Mouse (Mus musculus): Measurements from ENCODE around the gene Rtkn. TPM values are rescaled to one million over a fixed set of nuclear protein-coding genes. Genes with fewer than 3 reads are reported as not detected.

The Rtkn gene
- polyA plus RNA-seq (2014; fragmentation: Nextera tagmentation; extraction: Ambion mirVana): 13.6 and 16.6 TPM in 2 replicates

DNA sequence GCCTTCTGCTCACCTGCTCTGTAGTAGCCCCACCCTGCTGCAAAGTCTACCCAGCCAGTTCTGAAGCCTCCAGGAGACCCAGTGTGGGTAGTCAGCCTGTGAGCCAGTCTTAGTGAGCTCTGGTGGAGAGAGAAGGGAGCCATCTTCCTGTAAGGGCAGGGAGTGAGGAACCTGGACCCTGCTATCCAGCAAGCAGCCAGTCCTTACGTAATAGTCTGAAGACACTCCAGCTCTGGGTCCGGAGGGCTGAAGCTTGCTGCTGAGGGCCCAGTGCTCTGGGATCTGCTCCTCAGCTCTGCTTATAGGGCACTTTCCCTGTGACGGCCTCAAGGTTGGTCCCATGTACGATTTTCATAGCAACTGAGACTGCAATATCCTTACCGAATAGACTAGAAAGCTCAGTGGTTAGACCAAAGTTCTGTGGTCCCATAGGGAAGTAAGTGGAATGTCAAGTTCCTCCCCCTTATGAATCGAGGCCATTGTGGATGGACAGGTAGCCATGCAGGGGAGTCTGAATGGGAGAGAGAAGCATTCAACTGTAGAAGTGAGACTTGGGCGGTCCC, at the start of gene Rtkn:
Rtkn (plus strand) TSS at position 513 of the 563 bp plus-strand sequence.
- Histone ChIP-seq H3K27me3 (ENCODE audit: control insufficient read depth, insufficient read depth, low read length) (peaks cover 7% of the 10 kb centered on the region), H3K9ac (ENCODE audit: low read length) (peak within 1 kb of the TSS; percentile 97), H3K4me2 (peak within 1 kb of the TSS; percentile 86), H3K36me3 (ENCODE audit: control insufficient read depth, insufficient read depth, low read length) (no peaks in the 10 kb centered on the region), H3K4me3 (ENCODE audit: low read depth, low read length) (peak within 1 kb of the TSS; percentile 26), H3K9me3 (ENCODE audit: control insufficient read depth, low read length) (no peaks in the 10 kb centered on the region), H3K27ac (ENCODE audit: low read depth, low read length) (peak within 1 kb of the TSS; percentile 99; the same call in 1 of the 2 replicates), H3K4me1 (ENCODE audit: control insufficient read depth, insufficient read depth, low read length) (peaks cover 36% of the 10 kb centered on the region)
- WGBS: 53% methylated on average over 7 of the region's 7 CpGs
- ATAC-seq (ENCODE audit: low FRiP score) (no peak), DNase-seq (ENCODE audit: low spot score, missing footprints) (no peak)

DNA sequence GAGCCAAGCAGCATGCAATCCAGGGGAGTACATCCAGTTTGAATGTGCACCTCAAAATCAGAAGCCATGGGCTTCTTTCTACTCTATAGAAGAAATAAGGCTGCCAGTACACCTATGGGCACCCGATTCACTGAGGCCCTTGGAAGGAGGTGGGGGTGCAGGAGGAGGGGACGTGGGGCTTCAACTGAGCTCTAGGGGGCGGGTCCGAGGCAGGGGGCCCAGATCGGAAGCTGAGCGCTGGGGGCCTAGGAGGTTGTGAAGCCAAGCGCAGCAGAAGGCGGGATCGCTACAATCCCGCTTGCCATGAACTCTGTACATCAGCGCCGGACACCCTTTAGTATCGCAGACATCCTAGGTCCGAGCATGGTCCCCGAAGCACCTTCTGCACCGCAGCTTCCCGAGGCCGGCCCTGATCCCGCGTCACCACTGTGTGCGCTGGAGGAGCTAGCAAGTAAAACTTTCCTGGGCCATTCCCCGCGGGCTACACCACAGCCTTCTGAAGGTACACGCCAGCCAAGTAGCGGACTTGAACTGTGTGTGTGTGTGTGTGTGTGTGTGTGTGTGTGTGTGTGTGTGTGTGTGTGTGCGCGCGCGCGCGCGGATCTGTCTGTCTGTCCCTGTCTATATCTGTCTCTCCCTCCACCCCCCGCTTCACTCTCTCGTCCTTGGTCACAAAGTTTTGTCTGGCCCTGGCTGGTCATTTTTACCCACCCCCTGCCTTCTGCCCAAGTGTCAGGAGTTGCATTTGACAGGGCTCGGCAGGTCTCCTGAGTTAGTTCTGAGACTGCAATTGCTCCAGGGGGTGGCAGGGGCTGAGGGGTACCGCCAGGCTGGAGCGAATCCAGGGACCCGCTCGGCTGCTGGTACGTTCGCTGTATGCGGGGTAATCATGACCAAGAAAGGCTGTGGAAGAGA, 48.9 kb upstream of the Rtkn start, which contains the start of gene Lbx2:
Lbx2 (plus strand) TSS at position 247 of the 915 bp plus-strand sequence.
- Histone ChIP-seq H3K27ac (ENCODE audit: low read depth, low read length) (no peak within 1 kb of the TSS), H3K4me1 (ENCODE audit: control insufficient read depth, insufficient read depth, low read length) (0 out of 2 replicates have a peak, but pooled peaks cover 3% of the 10 kb centered on the region), H3K36me3 (ENCODE audit: control insufficient read depth, insufficient read depth, low read length) (peaks cover 5% of the 10 kb centered on the region; the same call in 1 of the 2 replicates), H3K4me2 (peak within 1 kb of the TSS; percentile 20; the same call in 1 of the 2 replicates), H3K27me3 (ENCODE audit: control insufficient read depth, insufficient read depth, low read length) (peaks cover 69% of the 10 kb centered on the region), H3K9me3 (ENCODE audit: control insufficient read depth, low read length) (no peaks in the 10 kb centered on the region), H3K9ac (ENCODE audit: low read length) (no peak within 1 kb of the TSS), H3K4me3 (ENCODE audit: low read depth, low read length) (no peak within 1 kb of the TSS)
- no peak for ATAC-seq (ENCODE audit: low FRiP score)
- DNase-seq (ENCODE audit: low spot score, missing footprints): peak; percentile 92
- WGBS: 3% methylated on average over 42 of the region's 42 CpGs

DNA sequence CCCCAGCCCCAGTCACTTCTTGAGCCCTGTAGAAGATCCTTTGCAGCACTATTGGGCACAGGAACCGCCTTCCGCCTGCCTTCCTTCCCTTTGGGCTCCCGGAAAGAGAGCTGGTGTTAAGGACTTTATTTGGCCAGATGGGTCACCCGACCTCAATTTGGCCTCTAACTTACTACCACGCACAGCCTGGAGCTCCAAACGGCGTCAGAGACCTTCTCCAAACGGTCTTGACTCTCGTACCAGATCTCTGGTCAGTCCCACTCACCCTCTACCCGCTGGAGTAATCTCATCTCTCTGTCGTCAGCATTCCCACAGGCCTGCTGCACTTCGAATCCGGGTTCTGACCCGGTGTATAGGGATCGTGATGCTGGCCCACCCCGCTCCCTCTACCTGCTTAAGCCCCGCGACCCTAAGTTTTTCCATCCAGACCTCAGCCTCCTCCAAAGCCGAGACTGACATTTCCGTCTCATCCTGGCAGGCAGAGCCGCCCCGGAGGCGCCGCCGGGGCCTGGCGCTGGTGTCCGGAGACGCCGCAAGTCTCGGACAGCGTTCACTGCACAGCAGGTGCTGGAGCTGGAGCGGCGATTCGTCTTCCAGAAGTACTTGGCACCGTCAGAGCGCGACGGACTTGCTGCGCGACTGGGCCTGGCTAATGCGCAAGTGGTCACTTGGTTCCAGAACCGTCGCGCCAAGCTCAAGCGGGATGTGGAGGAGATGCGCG, 47.9 kb upstream of the Rtkn start:
- H3K27me3 ChIP-seq (ENCODE audit: control insufficient read depth, insufficient read depth, low read length): peaks cover 68% of the 10 kb centered on the region
- no peaks in the 10 kb centered on the region for H3K36me3 ChIP-seq (ENCODE audit: control insufficient read depth, insufficient read depth, low read length)
- peak; percentile 85 for DNase-seq (ENCODE audit: low spot score, missing footprints)
- peak overlapping the region; percentile 30 for H3K4me2 ChIP-seq
- ATAC-seq (ENCODE audit: low FRiP score): no peak
- no peaks in the 10 kb centered on the region for H3K9me3 ChIP-seq (ENCODE audit: control insufficient read depth, low read length)
- peak overlapping the region; percentile 11; the same call in 1 of the 2 replicates for H3K4me3 ChIP-seq (ENCODE audit: low read depth, low read length)
- H3K27ac ChIP-seq (ENCODE audit: low read depth, low read length): no peak overlapping the region
- under 1% methylated on average over 47 of the region's 47 CpGs for WGBS
- 0 out of 2 replicates have a peak, but pooled peaks cover 3% of the 10 kb centered on the region for H3K4me1 ChIP-seq (ENCODE audit: control insufficient read depth, insufficient read depth, low read length)
- no peak overlapping the region for H3K9ac ChIP-seq (ENCODE audit: low read length)

DNA sequence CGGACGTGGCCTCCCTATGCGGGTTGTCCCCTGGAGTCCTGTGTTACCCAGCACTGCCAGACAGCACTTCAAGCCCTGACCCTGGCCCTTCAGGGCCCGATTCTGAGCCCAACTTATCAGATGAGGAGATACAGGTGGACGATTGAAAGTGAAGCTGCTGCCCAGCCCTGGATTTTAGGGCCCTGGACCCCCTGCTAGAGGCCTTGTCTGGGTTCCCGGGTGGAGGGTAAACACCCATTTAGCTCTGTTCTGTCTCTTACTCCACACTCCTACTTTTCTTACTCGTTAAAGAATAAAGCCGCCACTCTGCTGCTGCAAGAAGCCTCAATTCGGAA, 47.4 kb upstream of the Rtkn start:
- Histone ChIP-seq H3K27ac (ENCODE audit: low read depth, low read length) (no peak overlapping the region), H3K9me3 (ENCODE audit: control insufficient read depth, low read length) (no peaks in the 10 kb centered on the region), H3K4me3 (ENCODE audit: low read depth, low read length) (peak overlapping the region; percentile 11; the same call in 1 of the 2 replicates), H3K4me2 (peak overlapping the region; percentile 30; the same call in 1 of the 2 replicates), H3K4me1 (ENCODE audit: control insufficient read depth, insufficient read depth, low read length) (0 out of 2 replicates have a peak, but pooled peaks cover 3% of the 10 kb centered on the region), H3K9ac (ENCODE audit: low read length) (no peak overlapping the region), H3K27me3 (ENCODE audit: control insufficient read depth, insufficient read depth, low read length) (peaks cover 65% of the 10 kb centered on the region), H3K36me3 (ENCODE audit: control insufficient read depth, insufficient read depth, low read length) (no peaks in the 10 kb centered on the region)
- DNase-seq (ENCODE audit: low spot score, missing footprints) (peak; percentile 94), ATAC-seq (ENCODE audit: low FRiP score) (no peak)
- 2% methylated on average over 9 of the region's 9 CpGs for WGBS

DNA sequence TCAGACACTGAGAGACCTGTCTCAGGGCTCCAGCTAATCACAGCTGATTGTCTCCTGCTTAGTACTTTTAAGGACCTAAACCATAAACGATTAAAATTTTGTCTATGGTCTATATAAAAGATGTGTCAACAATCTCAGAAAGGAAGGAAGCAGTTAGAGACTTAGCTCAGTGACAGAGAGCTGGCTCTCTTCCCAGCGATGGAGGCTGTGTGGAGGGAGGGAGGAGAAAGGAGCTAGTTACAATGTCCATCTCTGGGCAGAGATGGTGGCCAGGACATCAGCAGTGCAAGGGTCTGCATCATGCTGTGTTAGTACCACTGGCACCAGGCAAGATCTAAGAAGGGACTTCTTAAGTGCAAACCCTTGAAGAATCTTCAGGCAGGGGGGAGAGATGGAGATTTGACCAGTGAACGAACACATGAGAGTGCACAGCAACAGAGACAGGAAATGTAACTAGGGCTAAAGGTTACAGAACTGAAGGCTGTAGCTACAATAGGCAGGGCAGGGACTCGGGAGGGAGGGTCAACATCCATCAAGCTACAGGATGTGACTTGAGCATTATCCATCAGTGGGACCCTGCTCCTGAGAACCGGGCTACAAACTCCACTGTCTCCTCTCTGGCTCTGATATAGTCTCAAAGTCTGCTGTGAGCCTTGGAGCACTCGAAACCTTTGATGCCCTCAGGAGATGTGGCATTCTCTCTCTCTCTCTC, 42.7 kb upstream of the Rtkn start:
- Histone ChIP-seq H3K36me3 (ENCODE audit: control insufficient read depth, insufficient read depth, low read length) (no peaks in the 10 kb centered on the region), H3K9ac (ENCODE audit: low read length) (no peak overlapping the region), H3K27ac (ENCODE audit: low read depth, low read length) (no peak overlapping the region), H3K4me2 (no peak overlapping the region), H3K27me3 (ENCODE audit: control insufficient read depth, insufficient read depth, low read length) (peaks cover 19% of the 10 kb centered on the region), H3K4me1 (ENCODE audit: control insufficient read depth, insufficient read depth, low read length) (0 out of 2 replicates have a peak, but pooled peaks cover 2% of the 10 kb centered on the region), H3K9me3 (ENCODE audit: control insufficient read depth, low read length) (no peaks in the 10 kb centered on the region), H3K4me3 (ENCODE audit: low read depth, low read length) (no peak overlapping the region)
- 47% methylated on average over 6 of the region's 6 CpGs for WGBS
- no peak for DNase-seq (ENCODE audit: low spot score, missing footprints)
- no peak for ATAC-seq (ENCODE audit: low FRiP score)

DNA sequence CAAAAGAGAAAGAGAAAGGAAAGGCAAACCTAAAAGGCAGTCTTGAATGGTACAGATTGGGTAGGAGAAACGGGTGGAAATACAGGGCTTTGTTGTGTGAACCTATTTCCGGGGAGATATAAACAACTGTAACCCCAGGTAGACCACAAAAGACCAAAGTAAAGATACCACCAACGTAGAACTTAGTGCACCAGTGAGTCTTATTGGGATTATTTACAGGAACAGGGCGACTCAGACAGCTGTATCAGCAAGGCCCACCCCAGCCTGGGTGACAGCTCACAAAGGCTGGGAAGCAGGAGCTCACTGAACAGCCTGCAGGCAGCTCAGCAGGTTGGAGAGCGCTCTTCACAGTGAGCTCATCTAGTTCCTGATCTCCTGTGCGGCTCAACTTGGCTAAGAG, 39.3 kb upstream of the Rtkn start:
- no peaks in the 10 kb centered on the region for H3K9me3 ChIP-seq (ENCODE audit: control insufficient read depth, low read length)
- DNase-seq (ENCODE audit: low spot score, missing footprints) (no peak), ATAC-seq (ENCODE audit: low FRiP score) (no peak)
- H3K27me3 ChIP-seq (ENCODE audit: control insufficient read depth, insufficient read depth, low read length): no peaks in the 10 kb centered on the region; the same call in 1 of the 2 replicates
- 42% methylated on average over 6 of the region's 6 CpGs for WGBS
- H3K36me3 ChIP-seq (ENCODE audit: control insufficient read depth, insufficient read depth, low read length): no peaks in the 10 kb centered on the region
- no peaks in the 10 kb centered on the region for H3K4me1 ChIP-seq (ENCODE audit: control insufficient read depth, insufficient read depth, low read length)
- no peak overlapping the region for H3K9ac ChIP-seq (ENCODE audit: low read length)
- H3K27ac ChIP-seq (ENCODE audit: low read depth, low read length): no peak overlapping the region
- no peak overlapping the region for H3K4me3 ChIP-seq (ENCODE audit: low read depth, low read length)
- H3K4me2 ChIP-seq: no peak overlapping the region

DNA sequence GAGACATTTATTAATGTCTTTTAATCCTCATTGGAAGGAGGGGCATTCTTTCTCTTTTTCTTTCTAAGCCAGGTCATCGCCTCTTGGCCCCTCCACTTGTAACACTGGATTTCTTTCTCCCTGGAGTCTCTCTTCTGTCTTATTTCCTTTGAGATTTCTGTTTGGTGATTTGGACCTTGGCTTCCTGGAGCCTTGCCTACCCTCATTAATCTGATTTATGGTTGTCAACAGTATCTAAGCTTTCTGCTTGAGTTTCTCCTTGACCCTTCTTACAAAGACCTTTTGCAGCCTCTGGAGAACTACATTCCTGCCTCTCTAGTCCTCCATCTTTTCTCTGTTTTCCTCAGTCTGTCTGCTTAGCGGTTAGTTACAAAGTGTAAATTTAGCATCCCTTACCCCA, 36.9 kb upstream of the Rtkn start:
- H3K27me3 ChIP-seq (ENCODE audit: control insufficient read depth, insufficient read depth, low read length): peaks cover 7% of the 10 kb centered on the region; the same call in 1 of the 2 replicates
- no peak overlapping the region for H3K4me2 ChIP-seq
- H3K27ac ChIP-seq (ENCODE audit: low read depth, low read length): no peak overlapping the region
- no peak overlapping the region for H3K4me3 ChIP-seq (ENCODE audit: low read depth, low read length)
- H3K9me3 ChIP-seq (ENCODE audit: control insufficient read depth, low read length): no peaks in the 10 kb centered on the region
- ATAC-seq (ENCODE audit: low FRiP score): no peak
- H3K9ac ChIP-seq (ENCODE audit: low read length): no peak overlapping the region
- H3K36me3 ChIP-seq (ENCODE audit: control insufficient read depth, insufficient read depth, low read length): no peaks in the 10 kb centered on the region
- DNase-seq (ENCODE audit: low spot score, missing footprints): no peak
- 69% methylated on average over 2 of the region's 2 CpGs for WGBS
- peaks cover 11% of the 10 kb centered on the region for H3K4me1 ChIP-seq (ENCODE audit: control insufficient read depth, insufficient read depth, low read length)

DNA sequence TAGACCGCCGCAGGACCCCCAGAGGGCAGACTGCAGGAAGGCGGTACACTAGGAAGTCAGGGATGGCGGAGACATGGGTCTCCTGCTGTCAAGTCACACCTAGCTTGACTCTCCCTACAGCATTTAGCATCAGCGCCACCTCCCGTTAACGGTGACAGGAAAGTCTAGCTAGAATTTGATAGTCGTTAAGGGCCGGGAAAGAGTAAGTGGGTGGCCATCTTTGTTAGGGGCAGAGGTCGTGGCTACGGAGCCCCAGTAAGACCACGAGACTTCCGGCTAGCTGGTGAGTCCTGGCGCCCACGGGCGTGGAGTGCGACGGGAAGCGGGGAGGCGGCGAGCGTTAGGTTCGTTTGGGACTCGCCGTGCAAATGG, 34.0 kb upstream of the Rtkn start, which contains the start of the genes Ccdc142 and Gm42688:
Ccdc142 (plus strand) TSS at position 286 of the 372 bp plus-strand sequence.
Gm42688 (plus strand) TSS at position 302 of the 372 bp plus-strand sequence.
- peaks cover 9% of the 10 kb centered on the region; the same call in 1 of the 2 replicates for H3K27me3 ChIP-seq (ENCODE audit: control insufficient read depth, insufficient read depth, low read length)
- DNase-seq (ENCODE audit: low spot score, missing footprints) (peak; percentile 96), ATAC-seq (ENCODE audit: low FRiP score) (peak; percentile 87)
- H3K9ac ChIP-seq (ENCODE audit: low read length): peak within 1 kb of the TSS; percentile 75
- no peaks in the 10 kb centered on the region for H3K9me3 ChIP-seq (ENCODE audit: control insufficient read depth, low read length)
- peak within 1 kb of the TSS; percentile 58 for H3K27ac ChIP-seq (ENCODE audit: low read depth, low read length)
- WGBS: under 1% methylated on average over 25 of the region's 25 CpGs
- H3K4me1 ChIP-seq (ENCODE audit: control insufficient read depth, insufficient read depth, low read length): peaks cover 13% of the 10 kb centered on the region
- no peaks in the 10 kb centered on the region for H3K36me3 ChIP-seq (ENCODE audit: control insufficient read depth, insufficient read depth, low read length)
- H3K4me2 ChIP-seq: peak within 1 kb of the TSS; percentile 99
- peak within 1 kb of the TSS; percentile 72 for H3K4me3 ChIP-seq (ENCODE audit: low read depth, low read length)

Data from midbrain, embryonic 11.5 days (tissue).